Mouse (Mus musculus) small intestine, adult 2 months (tissue): ENCODE measurements around the gene Efcc1.

Source experiments
- CTCF ChIP-seq: fragments of 200-500 bp; IDR thresholded peaks from 2 replicates; pipeline ENCODE4 v1.5.1; 2012; ENCODE audit warnings: low read depth, mild to moderate bottlenecking, control low read depth, inconsistent platforms, low read length, moderate library complexity, mixed read lengths; ENCODE audit not compliant: insufficient replicate concordance, insufficient read length; ENCODE audit errors: extremely low read depth
- POLR2A ChIP-seq: fragments of 200-500 bp; IDR thresholded peaks from 2 replicates; pipeline ENCODE4 v1.6.1; 2012; ENCODE audit warnings: low read depth, mild to moderate bottlenecking, control low read depth, inconsistent platforms, low read length, moderate library complexity

- no peak for TF ChIP-seq POLR2A
- no peak for TF ChIP-seq CTCF
These were observed 74.2 kb downstream of the Efcc1 start for GRCm38 (mm10) chr6:87804886-87805285.
